Mouse (Mus musculus) heart, postnatal 14 days (tissue): Measurements from ENCODE around the gene Tnfsf13. TPM values are rescaled to one million over a fixed set of nuclear protein-coding genes. Genes with fewer than 3 reads are reported as not detected.

Experiments
- DNase-seq, 2 experiments: peaks; one replicate each; pipeline ENCODE4 v3.0.0; 2021 to 2022
- intact Hi-C: fragments of 180-260 bp; cut with DNase I; formaldehyde crosslinking; loops from one replicate; pipeline ENCODE4 v1.15.1; 2025
- microRNA-seq, 2 experiments: library from miRNA; unstranded; fragments of <30 nt; microRNA quantifications; one replicate each; pipeline ENCODE4 v1.2.0; 2021 to 2022
- total RNA-seq, 2 experiments: library from RNA; stranded (reverse); gene quantifications; 2 replicates each; pipeline ENCODE4 v1.2.3; 2021

Tnfsf13 gene
- total RNA-seq, 2 experiments from 2014 or later = 2.7 to 3.2 TPM

DNA sequence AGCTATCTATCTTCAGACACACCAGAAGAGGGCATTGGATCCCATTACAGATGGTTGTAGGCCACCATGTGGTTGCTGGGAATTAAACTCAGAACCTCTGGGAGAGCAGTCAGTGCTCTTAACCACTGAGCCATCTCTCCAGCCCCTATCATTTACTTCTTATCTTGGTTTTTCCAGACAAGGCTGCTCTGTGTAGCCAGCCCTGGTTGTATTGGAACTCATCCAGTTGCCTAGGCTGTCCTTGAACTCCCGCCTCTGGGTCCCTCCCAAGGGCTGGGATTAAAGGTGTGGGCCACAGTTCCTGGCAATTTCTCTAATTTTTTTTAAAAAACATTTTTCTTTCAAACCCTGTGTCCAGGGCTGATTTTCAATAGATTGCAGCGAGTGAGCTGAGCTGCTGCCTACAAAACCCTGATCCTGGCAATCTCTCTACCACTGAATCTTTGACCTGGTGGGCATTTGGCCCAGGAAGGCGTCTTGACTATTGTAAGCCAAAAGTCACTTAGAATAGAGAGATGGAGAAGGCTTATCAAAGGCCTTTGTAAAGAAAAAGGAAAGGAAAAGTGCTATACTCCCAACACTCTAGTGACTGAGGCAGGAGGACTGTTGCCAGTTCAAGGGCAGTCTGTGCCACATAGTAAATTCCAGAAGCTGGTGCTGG is 24.2 kb downstream of the Tnfsf13 start:
- intact Hi-C loops = no loop called here
- no peak for DNase-seq

DNA sequence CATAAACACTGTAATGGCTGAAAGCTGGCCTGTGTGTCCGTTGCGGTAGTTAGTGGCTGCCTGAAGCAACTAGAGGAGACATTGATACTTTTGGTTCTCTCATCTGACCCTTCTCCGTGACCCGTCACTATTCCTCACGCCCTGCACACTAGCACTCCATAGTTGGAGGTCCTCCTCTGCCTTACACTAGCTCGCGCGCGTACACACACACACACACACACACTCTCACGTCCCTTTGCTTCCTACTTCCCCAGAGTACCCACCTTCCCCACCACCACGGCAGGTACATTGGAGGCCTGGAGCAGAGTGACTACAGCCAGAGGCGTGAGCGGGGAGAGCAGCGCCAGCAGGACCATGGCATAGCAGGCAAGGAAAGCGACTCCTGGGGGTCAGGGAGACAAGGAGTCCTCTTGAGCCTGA is 28.1 kb downstream of the Tnfsf13 start:
- intact Hi-C loops = no loop called here

DNA sequence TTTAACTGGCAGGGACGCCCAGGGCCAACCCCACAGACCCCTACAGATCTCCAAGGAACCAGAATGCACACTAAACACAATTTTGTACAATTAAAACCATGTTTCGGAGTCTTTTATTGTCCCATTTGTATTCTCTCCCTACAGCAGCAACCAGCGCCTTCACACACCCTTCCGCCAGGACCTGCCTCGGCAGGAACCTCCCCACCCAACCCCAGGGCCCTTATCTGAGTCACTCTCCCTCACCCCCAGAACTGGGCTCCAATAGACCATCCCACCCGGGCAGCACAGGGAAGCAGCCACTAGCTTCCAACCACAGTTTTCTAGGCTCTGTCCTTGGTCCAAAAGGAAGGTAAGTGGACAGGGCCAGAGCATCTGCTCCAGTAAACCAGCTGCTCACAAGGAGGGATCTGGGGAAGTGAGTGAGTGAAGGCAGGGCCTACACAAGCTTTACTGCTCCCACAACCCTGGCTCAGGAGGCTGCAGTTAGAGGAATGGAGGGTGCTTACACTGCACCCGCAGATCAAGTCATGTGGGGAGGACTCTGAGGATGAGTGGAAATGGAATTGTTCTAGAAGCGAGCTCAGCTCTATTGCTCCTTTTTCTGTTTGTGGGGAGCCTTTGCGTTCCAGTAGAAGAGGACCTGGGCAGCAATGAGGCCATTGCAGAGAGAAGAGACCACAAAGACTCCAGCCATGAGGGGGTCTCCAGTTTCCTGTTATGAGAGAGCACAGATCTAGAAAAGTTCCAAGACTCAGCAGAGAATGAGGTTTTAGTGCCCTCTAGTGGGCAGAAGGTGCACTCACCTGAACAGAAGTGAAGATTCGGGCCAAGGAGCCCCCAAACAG is 28.7 kb downstream of the Tnfsf13 start:
- intact Hi-C loops = no loop called here
- DNase-seq = peak in 1 of 2 experiments; percentile 56

More for the DNA sequence above, 28.1 kb downstream of the Tnfsf13 start:
- no peak for DNase-seq

DNA sequence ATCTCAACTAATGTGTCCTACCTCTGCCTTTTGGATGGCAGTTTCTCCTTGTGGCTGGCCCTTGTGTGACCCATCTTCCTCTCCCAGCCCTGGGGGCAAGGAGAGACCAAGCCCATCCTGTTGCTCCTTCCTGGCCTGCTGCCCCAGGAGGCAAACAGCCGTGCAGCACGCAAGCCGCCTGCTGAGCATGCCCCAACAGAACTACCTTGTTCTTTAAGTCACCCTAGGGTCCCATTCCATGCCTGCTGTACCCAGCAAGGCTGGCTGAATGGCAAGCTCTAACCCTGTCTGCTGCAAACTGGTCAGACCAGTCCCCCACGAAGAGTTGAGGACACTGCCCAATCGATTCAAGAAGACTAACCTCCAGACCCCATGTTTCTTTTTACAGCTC is 29.5 kb downstream of the Tnfsf13 start:
- intact Hi-C loops = no loop called here
- no peak for DNase-seq

DNA sequence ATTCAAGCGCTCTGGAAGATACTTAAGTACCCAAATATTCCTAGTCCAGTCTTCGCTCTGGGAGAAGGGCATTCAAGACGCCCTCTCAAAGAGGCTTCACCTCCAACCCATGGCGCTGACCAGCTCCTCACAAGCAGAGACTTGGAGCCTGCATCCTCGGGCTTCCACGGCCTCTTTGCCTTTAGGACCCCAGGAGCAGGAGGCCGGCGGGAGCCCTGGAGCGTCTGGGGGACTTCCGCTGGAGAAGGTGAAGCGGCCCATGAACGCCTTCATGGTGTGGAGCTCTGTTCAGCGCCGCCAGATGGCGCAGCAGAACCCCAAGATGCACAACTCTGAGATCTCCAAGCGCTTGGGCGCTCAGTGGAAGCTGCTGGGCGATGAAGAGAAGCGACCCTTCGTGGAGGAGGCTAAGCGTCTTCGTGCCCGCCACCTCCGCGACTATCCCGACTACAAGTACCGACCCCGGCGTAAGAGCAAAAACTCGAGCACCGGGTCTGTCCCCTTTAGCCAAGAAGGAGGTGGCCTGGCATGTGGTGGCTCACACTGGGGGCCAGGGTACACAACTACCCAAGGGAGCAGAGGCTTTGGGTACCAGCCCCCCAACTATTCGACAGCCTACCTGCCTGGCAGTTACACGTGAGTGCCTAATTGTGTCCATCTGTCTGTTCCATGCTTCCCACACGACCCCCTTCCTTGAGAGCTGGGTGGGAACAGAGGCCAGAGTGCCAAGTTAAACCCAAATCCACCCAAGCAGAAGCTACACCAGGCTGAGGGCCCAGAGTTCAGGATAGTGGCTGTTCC is 30.1 kb downstream of the Tnfsf13 start, which contains the start of gene Sox15:
Gene Sox15 (plus strand): TSS at position 51 of the 801 bp plus-strand sequence.
- DNase-seq = peak; percentile 70 to 80
- intact Hi-C loops = loop anchor here (1.0 to 2.0 kb wide), 2 partner anchors 25 to 100 kb away; no protein-coding TSS in a partner anchor

DNA sequence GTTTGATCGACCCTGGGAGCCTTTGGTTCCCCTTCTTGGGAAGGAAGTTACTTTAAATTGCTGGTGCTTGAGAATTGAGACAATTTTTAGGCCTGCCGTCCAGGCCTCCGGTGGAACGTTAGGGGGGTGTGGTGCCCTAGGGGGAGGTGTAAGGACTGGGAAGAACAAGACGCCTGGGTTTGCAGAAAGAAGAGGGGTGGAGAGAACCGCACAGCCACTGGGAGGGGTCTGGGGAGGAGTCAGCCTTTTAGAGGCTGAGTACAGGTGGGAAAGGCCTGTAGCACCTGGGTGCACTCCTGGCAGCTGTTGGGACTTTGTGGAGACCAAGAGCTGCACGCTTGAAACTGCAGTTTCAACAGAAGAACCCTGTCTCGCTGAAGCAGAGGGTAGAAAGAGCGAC is 30.8 kb downstream of the Tnfsf13 start:
- no peak for DNase-seq
- intact Hi-C loops = loop anchor here (1.0 to 2.0 kb wide), 2 partner anchors 24 to 101 kb away; no protein-coding TSS in a partner anchor

DNA sequence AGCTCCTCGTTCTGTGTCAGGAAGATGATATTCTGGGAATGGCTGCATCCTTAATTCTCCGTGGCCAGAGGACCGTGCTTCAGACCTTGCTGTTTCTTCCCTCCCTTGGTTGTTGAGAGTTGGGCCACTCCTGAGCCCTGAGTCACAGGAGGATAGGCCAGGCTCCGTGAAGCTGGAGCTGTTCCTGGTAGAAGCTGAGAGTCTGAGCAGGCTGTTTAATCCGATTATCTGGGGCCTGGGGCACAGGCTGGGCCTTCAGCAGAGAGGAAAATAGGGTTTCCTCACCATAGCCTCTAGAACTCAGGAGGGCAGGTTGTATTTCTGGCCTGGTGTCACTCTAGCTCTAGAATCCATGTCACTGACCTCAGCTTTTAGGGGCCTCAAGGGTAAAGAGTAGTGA is 32.2 kb downstream of the Tnfsf13 start:
- intact Hi-C loops = loop anchor here (2.0 kb wide), 1 partner anchor 17 kb away; no protein-coding TSS in a partner anchor
- no peak for DNase-seq

DNA sequence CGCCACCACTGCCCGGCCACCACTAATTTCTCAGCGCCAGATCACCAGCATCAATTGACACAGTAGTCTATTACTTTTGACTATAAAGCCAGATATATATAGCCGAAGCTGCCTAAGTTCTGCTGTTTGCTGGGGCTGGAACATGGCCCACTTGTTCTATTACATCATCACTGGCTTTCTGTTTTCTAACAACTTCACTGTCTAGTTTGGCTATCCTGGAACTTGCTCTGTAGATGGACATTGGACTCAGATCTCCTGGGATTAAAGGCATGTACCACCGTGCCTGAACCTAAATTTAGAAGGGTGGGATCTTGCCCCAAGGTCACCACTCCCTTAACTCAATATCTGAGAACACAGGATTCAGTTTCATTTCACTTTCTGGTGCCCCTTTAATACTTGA is 39.7 kb downstream of the Tnfsf13 start:
- no peak for DNase-seq
- intact Hi-C loops = no loop called here

DNA sequence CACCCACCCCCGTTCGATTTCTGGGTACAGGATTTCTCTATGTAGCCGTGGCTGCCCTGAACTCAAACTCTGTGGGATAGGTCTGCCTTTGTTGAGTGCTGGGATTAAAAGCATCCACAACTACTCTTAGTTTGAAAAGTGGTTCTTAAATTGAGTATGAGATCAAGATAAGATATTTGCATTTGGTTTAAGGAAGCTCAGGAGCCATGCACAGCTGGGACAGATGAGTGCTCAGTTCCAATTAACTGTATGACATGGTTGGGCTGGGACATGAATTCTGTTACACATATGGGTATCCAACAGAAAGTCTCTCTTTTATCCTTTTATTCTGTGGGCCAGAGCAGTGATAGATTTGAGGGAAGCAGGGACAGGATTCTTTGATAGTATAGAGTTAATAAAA is 50.1 kb downstream of the Tnfsf13 start:
- intact Hi-C loops = no loop called here
- no peak for DNase-seq

DNA sequence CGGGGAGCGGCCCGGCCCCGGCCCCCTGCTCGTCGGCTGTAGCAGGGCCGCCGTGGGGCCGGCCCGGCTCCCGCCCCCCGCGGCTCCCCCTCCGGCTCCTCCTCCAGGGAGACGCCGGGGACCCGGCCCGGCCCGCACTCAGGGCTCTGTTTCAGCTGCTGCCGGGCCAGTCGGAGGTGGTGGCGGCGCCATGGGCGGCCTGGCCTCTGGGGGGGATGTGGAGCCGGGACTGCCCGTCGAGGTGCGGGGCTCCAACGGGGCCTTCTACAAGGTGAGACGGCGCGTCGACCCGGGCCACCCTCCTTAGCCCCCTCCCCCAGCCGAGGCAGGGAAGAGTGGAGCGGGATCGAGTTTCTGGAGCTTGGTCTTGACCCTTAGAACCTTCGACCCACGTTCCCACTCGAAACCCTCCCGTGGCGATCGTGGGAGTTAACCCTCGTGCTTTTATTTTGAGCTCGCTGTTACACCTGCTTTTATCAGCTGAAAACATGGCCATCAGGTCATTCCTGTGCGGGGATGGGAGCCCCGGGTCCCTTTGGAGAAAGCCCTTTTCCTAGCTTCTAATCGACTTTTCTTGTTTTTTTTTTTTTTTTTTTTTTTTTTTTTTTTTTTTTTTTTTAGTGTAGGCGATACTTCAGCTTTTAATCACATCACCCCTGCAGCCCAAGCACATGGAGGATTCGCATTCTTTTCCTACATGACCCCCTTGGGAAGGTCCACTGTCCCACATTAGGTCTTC is 52.3 kb downstream of the Tnfsf13 start:
- intact Hi-C loops = no loop called here
- DNase-seq = peak in 1 of 2 experiments; percentile 76

Small RNA genes lying within 50 kb of the gene (microRNA-seq; reads per million reads assigned to microRNA genes)
- gene Mir1934 (6.2 to 9.7 reads per million in 2 experiments), gene Mir467f (0 reads per million in 2 experiments)

Other genes with a start within 250 kb of the Tnfsf13 start
- gene Dnah2, start 136.7 kb downstream of the Tnfsf13 start, total RNA-seq = under 1 TPM; 0.07 to 0.38 TPM
- gene Efnb3, start 125.6 kb downstream of the Tnfsf13 start, total RNA-seq = 10 to 100 TPM; 60.5 to 70.3 TPM
- gene Wrap53, start 105.5 kb downstream of the Tnfsf13 start, total RNA-seq = 1 to 10 TPM; 4.3 to 6.5 TPM
- 10 to 100 TPM; 22.1 to 27.3 TPM for gene Trp53, start 105.4 kb downstream of the Tnfsf13 start, total RNA-seq
- 10 to 100 TPM; 31.8 to 31.9 TPM for gene Atp1b2, start 79.8 kb downstream of the Tnfsf13 start, total RNA-seq
- gene Shbg, start 67.9 kb downstream of the Tnfsf13 start, total RNA-seq = not detected
- gene Sat2, start 63.8 kb downstream of the Tnfsf13 start, total RNA-seq = 1 to 10 TPM; 1.6 to 2.5 TPM
- gene Fxr2, start 52.8 kb downstream of the Tnfsf13 start, total RNA-seq = 10 to 100 TPM; 69.2 to 71.6 TPM
- gene Sox15, start 30.5 kb downstream of the Tnfsf13 start, total RNA-seq = not detected
- 10 to 100 TPM; 20.9 to 21.6 TPM for gene Mpdu1, start 23.1 kb downstream of the Tnfsf13 start, total RNA-seq
- 1 to 10 TPM; 5.6 to 7.5 TPM for gene Cd68, start 19.6 kb downstream of the Tnfsf13 start, total RNA-seq
- gene Eif4a1, start 13.4 kb downstream of the Tnfsf13 start, total RNA-seq = 100 to 1,000 TPM; 236 to 287 TPM
- 10 to 100 TPM; 39.7 to 42.1 TPM for gene Senp3, start 3.7 kb downstream of the Tnfsf13 start, total RNA-seq
- gene Tnfsf12, start 10.1 kb upstream of the Tnfsf13 start, total RNA-seq = 10 to 100 TPM; 14.8 to 20.2 TPM
- gene Tnfsfm13, start 10.3 kb upstream of the Tnfsf13 start, total RNA-seq = 1 to 10 TPM; 2.9 to 4.1 TPM
- 10 to 100 TPM; 35.6 to 37.5 TPM for gene Polr2a, start 72.9 kb upstream of the Tnfsf13 start, total RNA-seq
- gene Slc35g3, start 76.2 kb upstream of the Tnfsf13 start, total RNA-seq = under 1 TPM in 1 of 2 experiments, not detected in 1; 0.12 TPM
- 10 to 100 TPM; 36.5 to 43.3 TPM for gene Zbtb4, start 80.1 kb upstream of the Tnfsf13 start, total RNA-seq
- gene Chrnb1, start 110.2 kb upstream of the Tnfsf13 start, total RNA-seq = 1 to 10 TPM; 5.4 to 6.0 TPM
- gene Fgf11, start 116.1 kb upstream of the Tnfsf13 start, total RNA-seq = 1 to 10 TPM; 2.6 to 2.8 TPM
- gene Tmem102, start 119.8 kb upstream of the Tnfsf13 start, total RNA-seq = under 1 TPM; 0.54 to 0.65 TPM
- not detected for gene Gm39566, start 129.5 kb upstream of the Tnfsf13 start, total RNA-seq
- not detected for gene Spem2, start 132.7 kb upstream of the Tnfsf13 start, total RNA-seq
- gene Spem1, start 136.4 kb upstream of the Tnfsf13 start, total RNA-seq = not detected
- gene Nlgn2, start 152.0 kb upstream of the Tnfsf13 start, total RNA-seq = 10 to 100 TPM in 1 of 2 experiments, 1 to 10 TPM in 1; 7.9 to 10.4 TPM
- gene Tmem256, start 152.7 kb upstream of the Tnfsf13 start, total RNA-seq = 100 to 1,000 TPM; 134 to 138 TPM
- 10 to 100 TPM; 34.0 to 35.9 TPM for gene Plscr3, start 160.6 kb upstream of the Tnfsf13 start, total RNA-seq
- under 1 TPM in 1 of 2 experiments, not detected in 1; 0.24 TPM for gene Tnk1, start 172.9 kb upstream of the Tnfsf13 start, total RNA-seq
- gene Tmem95, start 192.2 kb upstream of the Tnfsf13 start, total RNA-seq = not detected
- 1 to 10 TPM; 3.1 to 3.8 TPM for gene Kctd11, start 195.6 kb upstream of the Tnfsf13 start, total RNA-seq
- 1 to 10 TPM; 2.3 to 6.8 TPM for gene Acap1, start 209.8 kb upstream of the Tnfsf13 start, total RNA-seq
- gene 2810408A11Rik, start 215.2 kb upstream of the Tnfsf13 start, total RNA-seq = 1 to 10 TPM in 1 of 2 experiments, under 1 TPM in 1; 0.95 to 1.1 TPM
- gene Neurl4, start 215.3 kb upstream of the Tnfsf13 start, total RNA-seq = 10 to 100 TPM; 43.5 to 45.8 TPM
- gene Gps2, start 228.1 kb upstream of the Tnfsf13 start, total RNA-seq = 10 to 100 TPM; 28.8 to 30.6 TPM
- 100 to 1,000 TPM; 434 to 455 TPM for gene Eif5a, start 236.2 kb upstream of the Tnfsf13 start, total RNA-seq